ENCODE assay signal across 18 mouse cellular contexts in the genomic region with DNA sequence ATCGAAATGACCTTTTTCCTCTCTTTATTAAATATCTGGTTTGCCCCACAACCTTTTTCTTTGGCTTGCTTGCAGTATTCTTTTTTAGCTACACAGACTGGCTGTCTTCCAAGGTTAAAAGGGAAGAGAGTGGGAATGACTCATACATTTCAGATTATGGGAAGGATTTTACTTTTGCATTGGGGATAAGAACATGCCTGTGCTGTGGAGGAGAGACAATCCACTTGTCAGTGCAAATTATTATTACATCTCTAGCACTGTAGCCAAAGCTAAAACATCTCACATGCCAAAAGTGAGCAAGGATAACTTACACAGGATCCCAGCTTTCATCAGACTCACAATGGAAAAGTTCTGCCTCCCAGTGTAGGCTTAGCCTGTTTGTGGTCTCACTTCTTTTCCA. TPM values are rescaled to one million over a fixed set of nuclear protein-coding genes. Genes with fewer than 3 reads are reported as not detected.
DNase-seq lines count a peak whose midpoint lies in the region; ATAC-seq lines count a peak whose summit lies in the region.
"Had no signal": no experiment of that assay in that cellular context is flagged by ENCODE, and none has a peak within 500 bp of the region (broad histone marks: within the 10 kb centered on the region; RNA-seq: fewer than 3 reads in every experiment).

No protein-coding gene starts in this region.

- 51% methylated on average over 1 of the region's 1 CpGs for WGBS in hindbrain, embryonic 15.5 days
- 60% methylated on average over 1 of the region's 1 CpGs for WGBS in hindbrain, embryonic 11.5 days

- H3K9ac ChIP-seq in hindbrain, embryonic 15.5 days = no peak overlapping the region
- no peak overlapping the region for H3K9ac ChIP-seq in hindbrain, embryonic 11.5 days (ENCODE audit: low read depth, low read length)
- H3K9ac ChIP-seq: kidney, embryonic 15.5 days; lung, embryonic 15.5 days had no signal

- no peak overlapping the region for H3K4me3 ChIP-seq in hindbrain, embryonic 15.5 days
- no peak overlapping the region for H3K4me3 ChIP-seq in hindbrain, embryonic 11.5 days (ENCODE audit: low read depth, low read length)
- H3K4me3 ChIP-seq: kidney, embryonic 15.5 days; lung, embryonic 15.5 days; megakaryocyte, embryonic 14.5 days had no signal

- H3K4me2 ChIP-seq in hindbrain, embryonic 15.5 days = no peak overlapping the region
- H3K4me2 ChIP-seq in hindbrain, embryonic 11.5 days (replicated peaks; ENCODE audit: low read depth, low read length) = no peak overlapping the region
- H3K4me2 ChIP-seq: kidney, embryonic 15.5 days; liver, embryonic 11.5 days; lung, embryonic 15.5 days had no signal

- intact Hi-C loops in heart, postnatal 25 days (cut with DNase I) = no loop called here

- no peaks in the 10 kb centered on the region for H3K4me1 ChIP-seq in hindbrain, embryonic 15.5 days (replicated peaks)
- no peaks in the 10 kb centered on the region for H3K4me1 ChIP-seq in hindbrain, embryonic 11.5 days (replicated peaks; ENCODE audit: control insufficient read depth, insufficient read depth, low read length)
- H3K4me1 ChIP-seq: kidney, embryonic 15.5 days; megakaryocyte, embryonic 14.5 days had no signal

- no peaks in the 10 kb centered on the region for H3K27me3 ChIP-seq in hindbrain, embryonic 15.5 days
- H3K27me3 ChIP-seq in hindbrain, embryonic 11.5 days (ENCODE audit: control insufficient read depth, insufficient read depth, low read length) = no peaks in the 10 kb centered on the region
- H3K27me3 ChIP-seq: kidney, embryonic 15.5 days; lung, embryonic 15.5 days; megakaryocyte, embryonic 14.5 days had no signal

- no peak for ATAC-seq in hindbrain, embryonic 15.5 days (ENCODE audit: low FRiP score, low read depth)
- ATAC-seq in hindbrain, embryonic 11.5 days (ENCODE audit: low FRiP score) = no peak
- ATAC-seq: intestine, embryonic 16.5 days; midbrain, embryonic 16.5 days had no signal

- H3K27ac ChIP-seq in hindbrain, embryonic 15.5 days (replicated peaks) = peak overlapping the region; percentile 12; the same call in 1 of the 2 replicates
- H3K27ac ChIP-seq in hindbrain, embryonic 11.5 days (ENCODE audit: low read depth, low read length) = no peak overlapping the region
- H3K27ac ChIP-seq: kidney, embryonic 15.5 days; lung, embryonic 15.5 days had no signal

- peak; percentile 59 for DNase-seq in heart, adult 8-10 months (ENCODE audit: low spot score)
- no peak for DNase-seq in heart, postnatal 25 days (ENCODE audit: low spot score)
- no peak for DNase-seq in hindbrain, embryonic 11.5 days (ENCODE audit: low spot score)
- peak; percentile 83 for DNase-seq in 3T3-L1 (ENCODE audit: low read depth, low spot score)
- DNase-seq in adipocyte (ENCODE audit: low spot score) = peak; percentile 68
- no peak for DNase-seq in right cerebral cortex, postnatal 14 days
- no peak for DNase-seq in retina, embryonic 14.5 days (ENCODE audit: low spot score)
- DNase-seq: B cell, adult 2 months; cerebellum, postnatal 25 days; right cerebral cortex, adult 18-20 months; thymus, postnatal 25 days had no signal

- H3K36me3 ChIP-seq in hindbrain, embryonic 15.5 days = no peaks in the 10 kb centered on the region
- H3K36me3 ChIP-seq in hindbrain, embryonic 11.5 days (ENCODE audit: control insufficient read depth, insufficient read depth, low read length) = no peaks in the 10 kb centered on the region
- H3K36me3 ChIP-seq: kidney, embryonic 15.5 days; lung, embryonic 15.5 days had no signal

- no peaks in the 10 kb centered on the region for H3K9me3 ChIP-seq in hindbrain, embryonic 15.5 days
- no peaks in the 10 kb centered on the region for H3K9me3 ChIP-seq in hindbrain, embryonic 11.5 days (ENCODE audit: control insufficient read depth, low read length)
- H3K9me3 ChIP-seq: kidney, embryonic 15.5 days; lung, embryonic 15.5 days; megakaryocyte, embryonic 14.5 days had no signal

RNA-seq across cellular contexts. Expression of a gene that starts 10.9 kb away (rescaled TPM):
- 10 to 100 TPM; 34.5 to 38.8 (median 38.0) TPM for total RNA-seq in heart, adult 8-10 months (2022)
- 10 to 100 TPM; 32.6 to 34.3 TPM for total RNA-seq in heart, postnatal 25 days (2021)
- polyA plus RNA-seq in hindbrain, embryonic 15.5 days (2015; fragmentation: Nextera tagmentation; extraction: Ambion mirVana) = 172 and 186 TPM in 2 replicates
- polyA plus RNA-seq in hindbrain, embryonic 11.5 days (2014; fragmentation: Nextera tagmentation; extraction: Ambion mirVana) = 99.4 and 111 TPM in 2 replicates

Comparison
In these comparisons a context has a peak if more than half of its experiments do, and no peak if none do; other contexts are left out.
1. DNase-seq: peak in heart, adult 8-10 months (single experiment), 3T3-L1 (single experiment) and adipocyte (single experiment); none in heart, postnatal 25 days (single experiment), hindbrain, embryonic 11.5 days (single experiment), right cerebral cortex, postnatal 14 days (single experiment) and retina, embryonic 14.5 days (single experiment).